Mouse (Mus musculus): Measurements from ENCODE around the gene Pzp. TPM values are rescaled to one million over a fixed set of nuclear protein-coding genes. Genes with fewer than 3 reads are reported as not detected.

Pzp gene
- polyA plus RNA-seq, 1 experiment: 0.94 TPM

DNA sequence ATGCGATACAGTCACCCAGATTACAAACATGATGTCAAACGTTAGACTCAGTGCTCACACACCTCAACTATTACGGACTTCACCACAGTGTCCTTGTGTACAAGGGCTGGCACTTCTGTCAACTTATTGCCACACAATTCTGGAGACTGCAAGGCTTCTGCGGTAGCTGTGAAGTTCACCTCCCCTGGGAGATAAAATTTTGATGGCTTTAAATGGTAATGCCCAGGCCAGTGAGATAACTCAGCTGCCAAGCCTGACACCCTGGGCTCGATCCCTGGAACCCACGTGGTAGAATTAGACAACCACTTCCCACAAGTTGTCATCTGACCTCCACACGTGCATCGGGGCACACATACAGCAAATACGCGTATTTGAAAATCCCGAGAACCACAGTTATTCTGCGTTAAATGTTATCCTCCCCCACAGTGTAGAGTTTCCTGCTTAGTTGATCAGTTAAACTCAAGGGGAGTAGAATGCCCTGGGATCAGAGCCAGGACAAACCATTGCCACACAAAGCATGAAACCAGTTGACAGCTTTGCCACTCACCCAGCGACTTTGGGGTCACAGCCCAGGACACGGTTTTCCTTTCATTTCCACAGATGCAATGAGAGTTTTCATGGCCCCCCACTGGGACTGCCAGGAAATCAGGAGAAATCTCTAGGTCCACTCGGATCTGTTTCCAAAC lies 31.7 kb downstream of the Pzp start:
- H3K27ac ChIP-seq (ENCODE audit: insufficient read depth, low read length): no peak overlapping the region
- no peaks in the 10 kb centered on the region for H3K36me3 ChIP-seq (ENCODE audit: control insufficient read depth, insufficient read depth, low read length, poor library complexity, severe bottlenecking)
- no peaks in the 10 kb centered on the region for H3K9me3 ChIP-seq (replicated peaks; ENCODE audit: control insufficient read depth, insufficient read depth, low read length, poor library complexity, severe bottlenecking)
- no peak overlapping the region for H3K4me3 ChIP-seq (ENCODE audit: low read depth, low read length)
- TF ChIP-seq POLR2A (IDR thresholded peaks at IDR 0.05; ENCODE audit: insufficient read depth, low read length): no peak
- TF ChIP-seq CTCF (IDR thresholded peaks at IDR 0.05; ENCODE audit: low read depth, low read length): no peak
- TF ChIP-seq EP300 (IDR thresholded peaks at IDR 0.05; ENCODE audit: insufficient read depth, low read depth, low read length): no peak
- H3K4me1 ChIP-seq (ENCODE audit: control insufficient read depth, insufficient read depth, low read length): no peaks in the 10 kb centered on the region
- H3K27me3 ChIP-seq (ENCODE audit: control insufficient read depth, insufficient read depth, low read length, poor library complexity, severe bottlenecking): no peaks in the 10 kb centered on the region
- no peak overlapping the region for H3K9ac ChIP-seq (ENCODE audit: low read depth, poor library complexity, severe bottlenecking)

- Histone ChIP-seq H3K36me3 (ENCODE audit: control insufficient read depth, insufficient read depth, low read length, poor library complexity, severe bottlenecking) (no peaks in the 10 kb centered on the region), H3K9me3 (replicated peaks; ENCODE audit: control insufficient read depth, insufficient read depth, low read length, poor library complexity, severe bottlenecking) (no peaks in the 10 kb centered on the region), H3K9ac (ENCODE audit: low read depth, poor library complexity, severe bottlenecking) (no peak overlapping the region), H3K4me1 (ENCODE audit: control insufficient read depth, insufficient read depth, low read length) (no peaks in the 10 kb centered on the region), H3K4me3 (ENCODE audit: low read depth, low read length) (no peak overlapping the region), H3K27ac (ENCODE audit: insufficient read depth, low read length) (no peak overlapping the region), H3K27me3 (ENCODE audit: control insufficient read depth, insufficient read depth, low read length, poor library complexity, severe bottlenecking) (no peaks in the 10 kb centered on the region)
- no peak for TF ChIP-seq EP300 (IDR thresholded peaks at IDR 0.05; ENCODE audit: insufficient read depth, low read depth, low read length)
- TF ChIP-seq CTCF (IDR thresholded peaks at IDR 0.05; ENCODE audit: low read depth, low read length): no peak
- TF ChIP-seq POLR2A (IDR thresholded peaks at IDR 0.05; ENCODE audit: insufficient read depth, low read length): no peak
These were observed 34.6 kb downstream of the Pzp start for GRCm38 (mm10) chr6:128491916-128492315.

DNA sequence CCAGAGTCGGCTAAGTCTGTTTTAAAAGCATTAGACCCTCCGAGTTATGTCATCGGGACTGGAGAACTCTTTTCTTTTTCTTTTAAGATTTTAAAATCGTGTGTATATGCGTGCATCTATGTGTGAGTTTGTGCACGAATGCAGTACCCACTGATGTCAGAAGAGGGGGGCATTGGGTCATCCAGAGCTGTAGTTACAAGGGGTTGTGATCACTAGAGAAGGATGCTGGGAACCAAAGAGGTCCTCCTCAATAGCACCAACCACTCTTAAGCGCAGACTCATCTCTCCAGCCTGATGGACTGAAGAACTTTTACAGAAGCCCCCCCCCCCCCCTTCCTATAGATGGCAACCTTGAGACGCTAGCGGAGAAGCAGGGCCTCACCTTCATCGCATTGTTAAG lies 36.4 kb downstream of the Pzp start:
- H3K4me3 ChIP-seq (ENCODE audit: low read depth, low read length): no peak overlapping the region
- no peaks in the 10 kb centered on the region for H3K36me3 ChIP-seq (ENCODE audit: control insufficient read depth, insufficient read depth, low read length, poor library complexity, severe bottlenecking)
- H3K27ac ChIP-seq (ENCODE audit: insufficient read depth, low read length): no peak overlapping the region
- H3K9me3 ChIP-seq (replicated peaks; ENCODE audit: control insufficient read depth, insufficient read depth, low read length, poor library complexity, severe bottlenecking): no peaks in the 10 kb centered on the region
- no peaks in the 10 kb centered on the region for H3K4me1 ChIP-seq (ENCODE audit: control insufficient read depth, insufficient read depth, low read length)
- H3K9ac ChIP-seq (ENCODE audit: low read depth, poor library complexity, severe bottlenecking): no peak overlapping the region
- no peak for TF ChIP-seq EP300 (IDR thresholded peaks at IDR 0.05; ENCODE audit: insufficient read depth, low read depth, low read length)
- no peak for TF ChIP-seq CTCF (IDR thresholded peaks at IDR 0.05; ENCODE audit: low read depth, low read length)
- no peak for TF ChIP-seq POLR2A (IDR thresholded peaks at IDR 0.05; ENCODE audit: insufficient read depth, low read length)
- no peaks in the 10 kb centered on the region for H3K27me3 ChIP-seq (ENCODE audit: control insufficient read depth, insufficient read depth, low read length, poor library complexity, severe bottlenecking)

DNA sequence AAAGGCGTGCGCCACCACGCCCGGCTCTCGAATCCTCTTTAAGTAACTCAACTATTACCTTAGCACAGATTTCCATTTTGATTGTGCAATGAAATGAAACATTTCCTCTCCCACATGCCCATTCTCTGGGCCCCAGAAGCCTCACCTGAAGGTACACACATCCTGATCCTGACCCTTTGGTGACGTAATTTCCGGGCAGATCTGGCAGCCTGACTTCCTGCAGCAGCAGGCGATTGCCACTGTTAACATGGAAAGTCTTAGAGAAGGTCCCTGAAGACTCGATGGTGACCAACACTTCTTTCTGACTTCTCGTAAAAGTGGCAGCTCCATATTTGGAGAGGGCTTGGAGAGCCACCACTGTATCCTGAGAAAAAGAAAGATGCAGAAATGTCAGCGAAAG lies 38.8 kb downstream of the Pzp start:
- H3K4me3 ChIP-seq (ENCODE audit: low read depth, low read length): no peak overlapping the region
- TF ChIP-seq POLR2A (IDR thresholded peaks at IDR 0.05; ENCODE audit: insufficient read depth, low read length) (no peak), CTCF (IDR thresholded peaks at IDR 0.05; ENCODE audit: low read depth, low read length) (no peak)
- H3K4me1 ChIP-seq (ENCODE audit: control insufficient read depth, insufficient read depth, low read length): no peaks in the 10 kb centered on the region
- no peaks in the 10 kb centered on the region for H3K9me3 ChIP-seq (replicated peaks; ENCODE audit: control insufficient read depth, insufficient read depth, low read length, poor library complexity, severe bottlenecking)
- H3K36me3 ChIP-seq (ENCODE audit: control insufficient read depth, insufficient read depth, low read length, poor library complexity, severe bottlenecking): no peaks in the 10 kb centered on the region
- H3K27ac ChIP-seq (ENCODE audit: insufficient read depth, low read length): no peak overlapping the region
- no peaks in the 10 kb centered on the region for H3K27me3 ChIP-seq (ENCODE audit: control insufficient read depth, insufficient read depth, low read length, poor library complexity, severe bottlenecking)
- no peak overlapping the region for H3K9ac ChIP-seq (ENCODE audit: low read depth, poor library complexity, severe bottlenecking)

GRCm38 (mm10) chr6:128479463-128480454 lies 46.8 kb downstream of the Pzp start:
- H3K27ac ChIP-seq (ENCODE audit: insufficient read depth, low read length): peak overlapping the region; percentile 72
- peak overlapping the region; percentile 27 for H3K4me3 ChIP-seq (ENCODE audit: low read depth, low read length)
- no peak for TF ChIP-seq POLR2A (IDR thresholded peaks at IDR 0.05; ENCODE audit: insufficient read depth, low read length)
- TF ChIP-seq CTCF (IDR thresholded peaks at IDR 0.05; ENCODE audit: low read depth, low read length): peak; percentile 100
- TF ChIP-seq EP300 (IDR thresholded peaks at IDR 0.05; ENCODE audit: insufficient read depth, low read depth, low read length): peak; percentile 77
- H3K9ac ChIP-seq (ENCODE audit: low read depth, poor library complexity, severe bottlenecking): peak overlapping the region; percentile 50; the same call in 1 of the 2 replicates
- H3K9me3 ChIP-seq (replicated peaks; ENCODE audit: control insufficient read depth, insufficient read depth, low read length, poor library complexity, severe bottlenecking): no peaks in the 10 kb centered on the region
- H3K4me1 ChIP-seq (ENCODE audit: control insufficient read depth, insufficient read depth, low read length): peaks cover 6% of the 10 kb centered on the region
- H3K27me3 ChIP-seq (ENCODE audit: control insufficient read depth, insufficient read depth, low read length, poor library complexity, severe bottlenecking): no peaks in the 10 kb centered on the region
- no peaks in the 10 kb centered on the region for H3K36me3 ChIP-seq (ENCODE audit: control insufficient read depth, insufficient read depth, low read length, poor library complexity, severe bottlenecking)

Measured in ES-Bruce4 (cell line).